Mouse (Mus musculus) right cerebral cortex, adult 2 months (tissue): ENCODE results near the gene Rragb.
"Not testable (repeated sequence)": the region's sequence is repeated elsewhere in the genome, so short reads cannot be mapped to it uniquely, and the experiment has no call there.

Experiments
- DNase-seq, 2 experiments: peaks; one replicate each; pipeline ENCODE4 v3.0.0; 2021 to 2022; ENCODE audit warnings: low spot score in 2 of 2

Gene Rragb

GRCm38 (mm10) chrX:153139734-153140515, at the start of gene Rragb:
TSS of gene Rragb (plus strand) at chrX:153139981.
- peak; percentile 79 for DNase-seq

- DNase-seq, result no peak
Measured at GRCm38 (mm10) chrX:153118486-153118885, 21.3 kb upstream of the Rragb start, which contains the start of gene Foxr2. TSS of gene Foxr2 (plus strand) at chrX:153118786.

- DNase-seq, result no peak
Measured at GRCm38 (mm10) chrX:153119013-153119412, 20.8 kb upstream of the Rragb start.

GRCm38 (mm10) chrX:153142656-153143055, 2.9 kb downstream of the Rragb start:
- DNase-seq, result no peak

- DNase-seq, result no peak
Measured at GRCm38 (mm10) chrX:153151766-153152165, 12.0 kb downstream of the Rragb start.

- peak in 1 of 2 experiments; percentile 11 for DNase-seq
Measured at GRCm38 (mm10) chrX:153155322-153155721, 15.5 kb downstream of the Rragb start.

GRCm38 (mm10) chrX:153174786-153175185, 35.0 kb downstream of the Rragb start:
- no peak for DNase-seq

GRCm38 (mm10) chrX:153182221-153182620, 42.4 kb downstream of the Rragb start:
- DNase-seq, result no peak

GRCm38 (mm10) chrX:153199185-153199584, 59.4 kb downstream of the Rragb start:
- DNase-seq, result not testable (repeated sequence)

GRCm38 (mm10) chrX:153211101-153211500, 71.3 kb downstream of the Rragb start:
- no peak for DNase-seq
